Mouse (Mus musculus): ENCODE measurements around the gene A830005F24Rik. TPM values are rescaled to one million over a fixed set of nuclear protein-coding genes. Genes with fewer than 3 reads are reported as not detected.

The A830005F24Rik gene
- total RNA-seq, 2 experiments from 2014 or later: not detected

GRCm38 (mm10) chr13:48540488-48540887 is 27.1 kb downstream of the A830005F24Rik start:
- intact Hi-C loops (cut with DNase I): no loop called here
- no peak for DNase-seq

DNA sequence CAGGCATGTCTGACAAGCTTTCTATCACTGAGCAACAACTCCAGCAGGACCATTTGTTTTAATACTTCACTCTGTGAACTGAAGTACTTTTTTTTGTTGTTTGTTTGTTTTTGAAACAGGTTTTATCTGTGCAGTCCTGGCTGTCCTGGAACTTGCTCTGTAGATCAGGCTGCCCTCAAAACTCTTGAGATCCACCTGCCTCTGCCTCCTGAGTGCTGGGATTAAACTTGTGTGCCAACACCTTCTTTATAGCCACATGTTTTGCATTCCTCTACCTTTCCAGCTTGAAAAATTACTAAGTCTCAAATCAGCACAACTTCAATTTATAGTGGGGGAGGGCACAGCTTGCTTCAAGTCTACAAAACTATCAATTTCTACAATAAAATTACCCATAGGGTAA is 31.0 kb downstream of the A830005F24Rik start:
- no peak for DNase-seq
- intact Hi-C loops (cut with DNase I): loop anchor here (2.0 kb wide), 1 partner anchor 16 kb away; no protein-coding TSS in a partner anchor

GRCm38 (mm10) chr13:48544867-48545266 is 31.5 kb downstream of the A830005F24Rik start:
- DNase-seq: no peak
- intact Hi-C loops (cut with DNase I): loop anchor here (2.0 kb wide), 1 partner anchor 16 kb away; no protein-coding TSS in a partner anchor

DNA sequence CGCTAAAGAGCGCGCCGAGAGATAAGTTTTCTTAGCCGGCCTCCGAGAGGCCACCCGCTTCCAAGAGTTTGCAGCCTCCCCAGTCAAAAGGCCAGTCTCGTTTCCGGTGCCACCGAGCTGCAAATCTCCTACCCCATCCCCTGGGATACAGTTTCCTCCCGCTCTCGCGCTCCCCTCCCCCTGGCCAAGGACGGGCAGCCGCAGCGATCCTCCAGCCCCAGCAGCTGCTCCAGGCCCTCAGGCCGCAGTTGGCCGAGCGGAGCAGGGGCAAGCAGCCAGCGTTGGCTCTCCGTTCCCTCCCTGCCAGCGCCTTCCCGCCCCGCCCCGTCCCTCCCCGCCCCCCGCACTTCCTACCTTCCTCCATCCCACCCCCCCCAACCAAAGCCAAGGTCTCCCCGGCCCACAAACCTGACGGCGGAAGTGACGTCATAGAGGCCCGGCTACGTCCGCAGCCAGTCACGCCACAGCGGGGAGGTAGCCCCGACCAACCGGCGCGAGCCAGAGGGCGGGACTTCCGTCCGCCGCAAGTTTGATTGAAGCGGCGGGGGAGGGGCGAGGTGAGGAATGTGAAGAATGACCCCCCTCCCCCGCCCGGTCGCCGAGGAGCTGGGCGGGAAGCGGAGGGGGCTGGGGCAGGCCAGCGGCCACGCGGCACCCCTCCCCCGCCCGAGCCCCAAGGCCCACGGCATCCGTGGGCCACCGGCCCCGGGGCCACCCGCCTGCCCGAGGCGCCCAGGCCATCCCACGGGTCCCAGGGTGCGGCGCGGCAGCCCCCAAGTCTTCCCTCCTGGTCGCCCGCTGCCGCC is 32.3 kb downstream of the A830005F24Rik start:
- intact Hi-C loops (cut with DNase I): loop anchor here (2.0 kb wide), 1 partner anchor 17 kb away; no protein-coding TSS in a partner anchor
- peak; percentile 99 for DNase-seq

- peak; percentile 100 for DNase-seq
- intact Hi-C loops (cut with DNase I): no loop called here
Measured at GRCm38 (mm10) chr13:48546330-48546917, 33.1 kb downstream of the A830005F24Rik start.

- intact Hi-C loops (cut with DNase I): no loop called here
- no peak for DNase-seq
Measured at GRCm38 (mm10) chr13:48547623-48548022, 34.3 kb downstream of the A830005F24Rik start.

DNA sequence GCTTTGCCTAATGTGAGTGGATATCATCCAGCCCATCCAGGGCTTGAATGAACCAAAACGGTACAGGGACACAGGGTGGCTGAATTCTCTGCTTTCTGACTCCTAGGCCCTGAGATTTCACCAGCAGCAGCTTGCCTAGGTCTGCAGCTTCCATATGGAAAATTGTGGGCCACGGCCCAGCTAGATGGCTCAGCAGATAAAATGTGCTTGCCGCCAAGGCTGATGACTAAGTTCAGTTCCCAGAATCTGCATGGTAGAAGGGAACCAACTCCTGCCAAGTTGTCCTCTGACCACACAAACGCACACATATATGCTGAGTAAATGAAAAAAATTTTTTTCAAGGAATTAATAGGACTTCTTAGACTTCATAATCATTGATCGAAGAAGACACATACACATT is 34.9 kb downstream of the A830005F24Rik start:
- intact Hi-C loops (cut with DNase I): no loop called here
- DNase-seq: no peak

GRCm38 (mm10) chr13:48552181-48553090 is 39.1 kb downstream of the A830005F24Rik start:
- intact Hi-C loops (cut with DNase I): loop anchor here (2.0 kb wide), 1 partner anchor 14 kb away; no protein-coding TSS in a partner anchor

GRCm38 (mm10) chr13:48553511-48553910 is 40.1 kb downstream of the A830005F24Rik start:
- DNase-seq: no peak
- intact Hi-C loops (cut with DNase I): loop anchor here (2.0 kb wide), 1 partner anchor 13 kb away; no protein-coding TSS in a partner anchor

More at GRCm38 (mm10) chr13:48552181-48553090, 39.1 kb downstream of the A830005F24Rik start:
- DNase-seq: peak; percentile 93 to 95

DNA sequence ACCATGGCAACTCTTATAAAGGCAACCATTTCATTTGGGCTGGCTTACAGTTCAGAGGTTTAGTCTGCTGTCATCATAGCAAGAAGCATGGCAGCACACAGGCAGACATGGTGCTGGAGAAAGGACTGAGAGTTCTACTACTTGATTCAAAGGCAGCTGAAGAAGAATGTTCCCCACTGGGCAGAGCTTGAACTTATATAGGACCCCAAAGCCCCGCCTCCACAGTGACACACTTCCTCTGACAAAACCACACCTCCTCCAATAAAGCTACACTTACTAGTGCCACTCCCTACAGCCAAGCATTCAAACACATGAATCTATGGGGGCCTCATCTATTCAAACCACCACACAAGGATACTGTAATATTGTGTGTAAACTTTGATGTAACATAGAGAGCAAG is 41.2 kb downstream of the A830005F24Rik start:
- intact Hi-C loops (cut with DNase I): no loop called here

DNA sequence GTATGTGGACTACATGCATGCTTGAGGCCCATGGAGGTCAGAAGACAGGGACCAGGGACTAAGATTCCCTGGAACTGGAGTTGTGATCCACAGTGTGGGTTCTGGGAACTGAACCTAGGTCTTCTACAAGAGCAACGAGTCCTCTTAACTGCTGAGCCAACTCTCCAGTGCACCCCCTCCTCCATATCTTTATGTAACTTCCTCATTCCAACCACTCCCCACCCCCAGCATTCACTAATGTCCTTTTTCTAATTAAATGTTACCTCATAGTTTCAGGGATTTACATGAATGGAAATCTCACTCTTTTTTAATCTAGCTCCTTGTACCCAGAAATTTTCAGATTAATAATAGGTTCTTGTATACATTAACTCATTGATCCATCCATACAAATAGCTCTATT is 42.6 kb downstream of the A830005F24Rik start:
- intact Hi-C loops (cut with DNase I): no loop called here
- no peak for DNase-seq

More for the DNA sequence above, 41.2 kb downstream of the A830005F24Rik start:
- DNase-seq: no peak

GRCm38 (mm10) chr13:48561481-48561880 is 48.1 kb downstream of the A830005F24Rik start:
- intact Hi-C loops (cut with DNase I): no loop called here
- no peak for DNase-seq

DNA sequence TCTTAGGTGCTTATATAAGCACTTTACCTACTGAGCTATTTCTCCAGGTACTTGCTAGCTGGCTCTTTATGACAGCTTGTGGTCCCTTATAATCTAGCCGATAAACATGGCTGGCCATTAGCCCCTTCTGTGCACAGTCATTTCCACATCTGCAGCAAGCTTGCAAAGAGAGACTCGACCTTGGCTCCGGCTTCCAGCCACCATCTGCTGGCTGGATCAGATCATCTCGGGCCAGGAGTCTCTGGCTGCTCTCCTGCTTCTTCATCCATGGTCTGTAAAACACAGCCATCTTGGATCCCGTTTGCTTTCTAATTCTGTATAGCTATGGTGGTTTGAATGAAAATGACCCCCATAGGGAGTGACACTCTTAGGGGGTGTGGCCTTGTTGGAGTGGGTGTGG is 49.0 kb downstream of the A830005F24Rik start:
- intact Hi-C loops (cut with DNase I): no loop called here

More for the DNA sequence above, 49.0 kb downstream of the A830005F24Rik start:
- peak; percentile 46 to 49 for DNase-seq

Small RNA genes lying within 50 kb of the gene (microRNA-seq; reads per million reads assigned to microRNA genes)
- gene Gm24111 (0 reads per million in 2 experiments), gene Mirlet7a-1 (602 to 734 reads per million in 2 experiments), gene Mirlet7d (37,813 to 52,318 reads per million in 2 experiments), gene Mirlet7f-1 (0 reads per million in 2 experiments)

Other genes starting within 250 kb of the A830005F24Rik start
- 1 to 10 TPM; 5.1 to 6.7 TPM for gene Zfp169, start 119 bp upstream of the A830005F24Rik start, total RNA-seq (2021)
- gene Ptpdc1, start 112.1 kb downstream of the A830005F24Rik start, total RNA-seq (2021): 1 to 10 TPM; 8.4 TPM
- not detected for gene Barx1, start 149.4 kb downstream of the A830005F24Rik start, total RNA-seq (2021)

All from heart, postnatal 10 days (tissue).